Mouse (Mus musculus) brown adipose tissue, adult 24 weeks (tissue): ENCODE measurements around the gene Sgcb. TPM values are rescaled to one million over a fixed set of nuclear protein-coding genes. Genes with fewer than 3 reads are reported as not detected.
A peak's percentile ranks its signal among the peaks of the same experiment; 100 is the strongest.

Source experiments
- H3K27ac ChIP-seq: fragments of 200-500 bp; replicated peaks from 2 replicates; pipeline ENCODE4 v1.5.1; 2012; ENCODE audit warnings: low read depth, mild to moderate bottlenecking, low read length
- H3K4me1 ChIP-seq: fragments of 200-500 bp; 2 replicates; pipeline ENCODE4 v1.6.1; 2012; ENCODE audit warnings: low read length, mixed read lengths; ENCODE audit not compliant: control insufficient read depth, insufficient read depth, insufficient read length
- H3K4me3 ChIP-seq: fragments of 200-500 bp; 2 replicates; pipeline ENCODE4 v1.5.1; 2012; ENCODE audit warnings: low read depth, mild to moderate bottlenecking, low read length, moderate library complexity; ENCODE audit not compliant: insufficient read depth
- polyA plus RNA-seq: library from polyadenylated mRNA; stranded (reverse); fragments of >200 nt; gene quantifications from 2 replicates; pipeline ENCODE4 v1.2.4, GENCODE M21; 2012; ENCODE audit not compliant: missing spikeins, insufficient read depth, insufficient read length

The Sgcb gene
- polyA plus RNA-seq: 25.7 and 26.2 TPM in 2 replicates

- Histone ChIP-seq H3K4me1 (peaks cover 4% of the 10 kb centered on the region; the same call in 1 of the 2 replicates), H3K4me3 (peak within 1 kb of the TSS; percentile 68), H3K27ac (no peak within 1 kb of the TSS; the same call in 1 of the 2 replicates)
These were observed at the start of gene Sgcb for GRCm38 (mm10) chr5:73647261-73647900. Sgcb (minus strand) TSS chr5:73647790.

- Histone ChIP-seq H3K27ac (no peak overlapping the region), H3K4me3 (no peak overlapping the region), H3K4me1 (no peaks in the 10 kb centered on the region)
These were observed 46.8 kb upstream of the Sgcb start for GRCm38 (mm10) chr5:73694254-73695015.

- no peaks in the 10 kb centered on the region for H3K4me1 ChIP-seq
- H3K4me3 ChIP-seq: no peak overlapping the region
- no peak overlapping the region for H3K27ac ChIP-seq
These were observed 46.2 kb upstream of the Sgcb start for GRCm38 (mm10) chr5:73693778-73694177.

- Histone ChIP-seq H3K4me3 (no peak overlapping the region), H3K27ac (no peak overlapping the region), H3K4me1 (no peaks in the 10 kb centered on the region)
These were observed 44.3 kb upstream of the Sgcb start for GRCm38 (mm10) chr5:73691723-73692520.

GRCm38 (mm10) chr5:73690146-73690545 is 42.6 kb upstream of the Sgcb start:
- Histone ChIP-seq H3K4me3 (no peak overlapping the region), H3K27ac (no peak overlapping the region), H3K4me1 (no peaks in the 10 kb centered on the region)

GRCm38 (mm10) chr5:73688576-73688975 is 41.0 kb upstream of the Sgcb start:
- H3K27ac ChIP-seq: no peak overlapping the region
- H3K4me3 ChIP-seq: no peak overlapping the region
- H3K4me1 ChIP-seq: no peaks in the 10 kb centered on the region

- H3K27ac ChIP-seq: no peak overlapping the region
- H3K4me3 ChIP-seq: no peak overlapping the region
- H3K4me1 ChIP-seq: no peaks in the 10 kb centered on the region
These were observed 38.6 kb upstream of the Sgcb start for GRCm38 (mm10) chr5:73686149-73686548.

- Histone ChIP-seq H3K4me1 (no peaks in the 10 kb centered on the region), H3K4me3 (no peak overlapping the region), H3K27ac (no peak overlapping the region)
These were observed 36.3 kb upstream of the Sgcb start for GRCm38 (mm10) chr5:73683706-73684409.

- no peaks in the 10 kb centered on the region for H3K4me1 ChIP-seq
- H3K27ac ChIP-seq: no peak overlapping the region
- H3K4me3 ChIP-seq: no peak overlapping the region
These were observed 35.6 kb upstream of the Sgcb start for GRCm38 (mm10) chr5:73683221-73683620.

GRCm38 (mm10) chr5:73676626-73677025 is 29.0 kb upstream of the Sgcb start:
- H3K4me1 ChIP-seq: no peaks in the 10 kb centered on the region
- H3K27ac ChIP-seq: no peak overlapping the region
- H3K4me3 ChIP-seq: no peak overlapping the region

GRCm38 (mm10) chr5:73675604-73676003 is 28.0 kb upstream of the Sgcb start:
- no peaks in the 10 kb centered on the region for H3K4me1 ChIP-seq
- no peak overlapping the region for H3K4me3 ChIP-seq
- no peak overlapping the region for H3K27ac ChIP-seq

GRCm38 (mm10) chr5:73669386-73669785 is 21.8 kb upstream of the Sgcb start:
- no peaks in the 10 kb centered on the region for H3K4me1 ChIP-seq
- no peak overlapping the region for H3K27ac ChIP-seq
- no peak overlapping the region for H3K4me3 ChIP-seq

GRCm38 (mm10) chr5:73667877-73668276 is 20.3 kb upstream of the Sgcb start:
- no peak overlapping the region for H3K27ac ChIP-seq
- no peak overlapping the region for H3K4me3 ChIP-seq

GRCm38 (mm10) chr5:73666695-73667094 is 19.1 kb upstream of the Sgcb start:
- Histone ChIP-seq H3K27ac (no peak overlapping the region), H3K4me3 (no peak overlapping the region), H3K4me1 (no peaks in the 10 kb centered on the region)

More at GRCm38 (mm10) chr5:73667877-73668276, 20.3 kb upstream of the Sgcb start:
- no peaks in the 10 kb centered on the region for H3K4me1 ChIP-seq

GRCm38 (mm10) chr5:73651855-73652201 is 4.2 kb upstream of the Sgcb start:
- no peak overlapping the region for H3K27ac ChIP-seq
- peak overlapping the region; percentile 69 for H3K4me3 ChIP-seq
- peaks cover 4% of the 10 kb centered on the region; the same call in 1 of the 2 replicates for H3K4me1 ChIP-seq
